Mouse (Mus musculus): ENCODE measurements around the gene Fcgr2b.

DNA sequence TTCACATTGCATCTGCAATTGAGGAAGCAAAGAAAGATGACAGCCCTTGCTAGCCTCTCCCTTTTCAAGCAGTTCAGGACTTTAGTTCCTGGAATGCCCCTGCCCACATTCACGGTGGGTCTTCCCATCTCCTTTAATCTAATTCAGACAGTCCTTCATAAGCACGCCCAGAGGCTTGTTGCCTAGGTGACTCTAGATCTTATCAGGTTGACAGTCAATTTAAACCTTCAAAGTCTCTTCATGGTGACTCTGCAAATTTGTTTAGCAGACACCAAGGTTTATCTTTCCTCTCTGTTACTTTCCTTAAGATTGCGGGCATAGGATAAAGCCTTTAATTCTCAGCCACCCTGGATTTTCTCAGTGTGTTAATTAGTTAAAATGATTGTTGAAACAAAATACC is 25.6 kb downstream of the Fcgr2b start:
- TF ChIP-seq CTCF (IDR thresholded peaks at IDR 0.05; ENCODE audit: borderline replicate concordance, control insufficient read depth, extremely low read depth, insufficient read depth, low read length, poor library complexity) (no peak), POLR2A (IDR thresholded peaks at IDR 0.05; ENCODE audit: control insufficient read depth, extremely low read depth, insufficient read depth, low read length, poor library complexity) (no peak)
